Mouse (Mus musculus): ENCODE data around the gene Gapdhs. TPM values are rescaled to one million over a fixed set of nuclear protein-coding genes. Genes with fewer than 3 reads are reported as not detected.
"Not testable (repeated sequence)": the region's sequence is repeated elsewhere in the genome, so short reads cannot be mapped to it uniquely, and the experiment has no call there.

The Gapdhs gene
- not detected for polyA plus RNA-seq (2012; fragmentation: generic; extraction: Trizol)
- long read RNA-seq, experiment 1 = 0 reads
- long read RNA-seq, experiment 2, partial matches to known transcripts = 0 of 2 reads
- long read RNA-seq, experiment 2, other reads (novel, unspliced or antisense) = 2 of 2 reads

DNA sequence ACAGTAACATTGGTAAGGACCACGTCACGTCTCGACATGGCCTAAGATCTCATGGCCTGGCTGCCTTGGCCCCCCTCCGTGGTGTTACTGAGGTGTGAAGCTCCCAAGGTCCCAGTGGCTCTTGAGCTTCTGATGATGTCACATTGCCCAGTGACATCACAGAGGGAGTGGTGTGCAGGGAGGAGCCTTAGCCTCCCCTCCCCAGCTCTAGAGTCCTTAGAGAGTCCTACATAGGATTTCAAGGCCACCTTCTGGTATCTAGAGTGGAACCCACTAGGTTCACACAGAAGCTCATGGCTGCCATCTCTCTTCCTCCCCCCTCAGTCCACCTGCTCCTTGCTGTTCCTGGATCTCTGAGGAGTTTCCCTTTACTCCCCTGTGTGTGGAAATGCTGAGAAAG, at the start of gene Gapdhs:
Gapdhs (minus strand) TSS at position 65 of the 400 bp plus-strand sequence.
- not testable (repeated sequence) for H3K27me3 ChIP-seq (ENCODE audit: control insufficient read depth, insufficient read depth, insufficient read length); H3K79me2 ChIP-seq (ENCODE audit: control insufficient read depth, insufficient read depth); H3ac ChIP-seq (ENCODE audit: control insufficient read depth, insufficient read length, low read depth); H3K36me3 ChIP-seq (ENCODE audit: control insufficient read depth, insufficient read depth); H3K4me3 ChIP-seq (ENCODE audit: insufficient read depth, poor library complexity, severe bottlenecking); H3K79me3 ChIP-seq (ENCODE audit: low read depth)

DNA sequence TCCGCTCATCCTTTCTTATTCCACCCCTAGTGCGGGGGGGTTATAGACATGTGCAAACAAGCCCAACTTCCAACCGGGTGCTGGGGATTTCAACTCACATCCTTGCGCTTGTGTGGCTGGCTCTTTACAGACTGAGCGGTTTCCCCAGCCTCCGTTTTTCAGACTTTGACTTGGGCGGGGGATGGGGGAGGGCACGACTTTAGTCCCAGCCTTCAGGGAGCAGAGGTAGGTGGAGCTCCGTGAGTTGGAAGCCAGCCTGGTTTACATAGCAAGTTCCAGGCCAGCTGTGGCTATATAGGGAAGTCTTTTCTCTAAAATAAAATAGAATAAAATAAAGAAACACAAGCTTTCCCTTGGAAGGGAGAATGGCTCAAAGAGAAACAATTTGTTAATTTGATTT, 48.4 kb upstream of the Gapdhs start:
- H3K27me3 ChIP-seq (ENCODE audit: control insufficient read depth, insufficient read depth, insufficient read length) = peaks cover 8% of the 10 kb centered on the region
- no peak overlapping the region for H3ac ChIP-seq (ENCODE audit: control insufficient read depth, insufficient read length, low read depth)
- no peaks in the 10 kb centered on the region for H3K36me3 ChIP-seq (ENCODE audit: control insufficient read depth, insufficient read depth)
- TF ChIP-seq FOSL1 (IDR thresholded peaks at IDR 0.05; ENCODE audit: insufficient read depth, low read length, poor library complexity, severe bottlenecking) = no peak
- TF ChIP-seq USF1 (IDR thresholded peaks at IDR 0.05; ENCODE audit: low read depth) = no peak
- no peak for TF ChIP-seq CTCF (IDR thresholded peaks at IDR 0.05; ENCODE audit: control insufficient read depth, insufficient read depth, insufficient read length)
- no peak for TF ChIP-seq MYOD1 (IDR thresholded peaks at IDR 0.05; ENCODE audit: control insufficient read depth, insufficient read length, low read depth)
- no peak for TF ChIP-seq MYOG (IDR thresholded peaks at IDR 0.05; ENCODE audit: control insufficient read depth, extremely low read depth, insufficient read length)
- no peaks in the 10 kb centered on the region for H3K79me3 ChIP-seq (ENCODE audit: low read depth)
- H3K4me3 ChIP-seq (ENCODE audit: insufficient read depth, poor library complexity, severe bottlenecking) = no peak overlapping the region
- H3K79me2 ChIP-seq (ENCODE audit: control insufficient read depth, insufficient read depth) = no peaks in the 10 kb centered on the region

DNA sequence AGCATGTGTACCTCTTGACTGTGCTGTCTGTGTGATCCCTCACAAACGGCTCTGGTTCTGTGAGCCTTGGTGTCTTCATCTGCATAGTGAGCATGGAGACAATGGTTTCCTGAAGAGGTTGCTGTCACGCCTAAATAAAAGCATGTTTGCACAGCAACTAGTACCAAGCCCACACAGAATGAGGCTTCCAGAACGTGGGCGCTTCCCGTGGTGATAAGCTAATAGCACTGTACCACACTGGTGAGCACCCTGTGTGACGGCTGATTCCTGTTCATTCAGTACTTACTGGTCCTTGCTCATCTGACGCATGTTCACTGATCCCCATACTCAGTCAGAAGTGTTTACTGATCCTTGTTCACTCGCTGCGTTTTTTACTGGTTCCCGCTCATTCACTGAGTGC, 46.7 kb upstream of the Gapdhs start:
- H3K4me3 ChIP-seq (ENCODE audit: insufficient read depth, poor library complexity, severe bottlenecking) = no peak overlapping the region
- no peaks in the 10 kb centered on the region for H3K79me2 ChIP-seq (ENCODE audit: control insufficient read depth, insufficient read depth)
- H3K27me3 ChIP-seq (ENCODE audit: control insufficient read depth, insufficient read depth, insufficient read length) = peaks cover 15% of the 10 kb centered on the region
- no peaks in the 10 kb centered on the region for H3K36me3 ChIP-seq (ENCODE audit: control insufficient read depth, insufficient read depth)
- no peaks in the 10 kb centered on the region for H3K79me3 ChIP-seq (ENCODE audit: low read depth)
- no peak overlapping the region for H3ac ChIP-seq (ENCODE audit: control insufficient read depth, insufficient read length, low read depth)
- no peak for TF ChIP-seq CEBPB (IDR thresholded peaks at IDR 0.05; ENCODE audit: low read depth)
- TF ChIP-seq MYOD1 (IDR thresholded peaks at IDR 0.05; ENCODE audit: control insufficient read depth, insufficient read length, low read depth) = no peak
- no peak for TF ChIP-seq FOSL1 (IDR thresholded peaks at IDR 0.05; ENCODE audit: insufficient read depth, low read length, poor library complexity, severe bottlenecking)
- no peak for TF ChIP-seq CTCF (IDR thresholded peaks at IDR 0.05; ENCODE audit: control insufficient read depth, insufficient read depth, insufficient read length)
- TF ChIP-seq MYOG (IDR thresholded peaks at IDR 0.05; ENCODE audit: control insufficient read depth, extremely low read depth, insufficient read length) = no peak

DNA sequence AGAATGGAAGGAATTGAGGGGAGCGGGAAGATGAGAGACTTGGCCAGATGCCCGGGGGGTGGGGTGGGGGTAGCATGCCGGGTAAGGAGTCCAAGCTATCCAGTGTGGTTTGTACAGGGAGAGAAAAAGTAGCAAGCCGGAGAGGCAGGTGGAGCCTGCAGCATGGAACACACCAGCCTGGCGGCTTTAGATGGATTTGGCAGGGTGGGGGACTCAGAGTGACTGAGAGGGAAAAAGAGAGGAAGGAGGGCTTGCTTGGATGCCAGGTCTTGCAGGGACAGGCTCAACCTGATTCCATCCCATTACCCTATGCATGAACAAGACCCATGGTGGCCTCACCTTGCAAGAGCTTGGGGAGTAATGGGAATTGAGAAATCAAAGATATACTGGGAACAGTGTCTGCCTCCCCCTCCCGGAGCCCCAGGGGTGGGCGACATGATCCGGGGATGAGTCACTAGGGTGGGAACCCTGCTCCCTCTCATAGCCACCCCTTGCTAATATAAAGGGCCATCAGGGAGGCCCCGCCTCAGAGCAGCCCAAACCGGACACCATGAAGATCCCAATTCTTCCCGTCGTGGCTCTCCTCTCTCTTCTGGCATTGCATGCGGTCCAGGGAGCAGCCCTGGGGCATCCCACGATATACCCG, 44.0 kb upstream of the Gapdhs start, which contains the start of gene Krtdap:
Krtdap (plus strand) TSS at position 520 of the 646 bp plus-strand sequence.
- no peak for TF ChIP-seq MYOD1 (IDR thresholded peaks at IDR 0.05; ENCODE audit: control insufficient read depth, insufficient read length, low read depth)
- TF ChIP-seq MYOG (IDR thresholded peaks at IDR 0.05; ENCODE audit: control insufficient read depth, extremely low read depth, insufficient read length) = no peak
- TF ChIP-seq MAX (IDR thresholded peaks at IDR 0.05) = no peak
- TF ChIP-seq FOSL1 (IDR thresholded peaks at IDR 0.05; ENCODE audit: insufficient read depth, low read length, poor library complexity, severe bottlenecking) = no peak
- TF ChIP-seq CEBPB (IDR thresholded peaks at IDR 0.05; ENCODE audit: low read depth) = no peak
- no peak for TF ChIP-seq USF1 (IDR thresholded peaks at IDR 0.05; ENCODE audit: low read depth)
- no peak for TF ChIP-seq CTCF (IDR thresholded peaks at IDR 0.05; ENCODE audit: control insufficient read depth, insufficient read depth, insufficient read length)
- peaks cover 22% of the 10 kb centered on the region for H3K27me3 ChIP-seq (ENCODE audit: control insufficient read depth, insufficient read depth, insufficient read length)
- H3K36me3 ChIP-seq (ENCODE audit: control insufficient read depth, insufficient read depth) = no peaks in the 10 kb centered on the region
- H3K4me3 ChIP-seq (ENCODE audit: insufficient read depth, poor library complexity, severe bottlenecking) = no peak within 1 kb of the TSS
- no peak within 1 kb of the TSS for H3ac ChIP-seq (ENCODE audit: control insufficient read depth, insufficient read length, low read depth)
- H3K79me2 ChIP-seq (ENCODE audit: control insufficient read depth, insufficient read depth) = no peaks in the 10 kb centered on the region
- H3K79me3 ChIP-seq (ENCODE audit: low read depth) = no peaks in the 10 kb centered on the region

DNA sequence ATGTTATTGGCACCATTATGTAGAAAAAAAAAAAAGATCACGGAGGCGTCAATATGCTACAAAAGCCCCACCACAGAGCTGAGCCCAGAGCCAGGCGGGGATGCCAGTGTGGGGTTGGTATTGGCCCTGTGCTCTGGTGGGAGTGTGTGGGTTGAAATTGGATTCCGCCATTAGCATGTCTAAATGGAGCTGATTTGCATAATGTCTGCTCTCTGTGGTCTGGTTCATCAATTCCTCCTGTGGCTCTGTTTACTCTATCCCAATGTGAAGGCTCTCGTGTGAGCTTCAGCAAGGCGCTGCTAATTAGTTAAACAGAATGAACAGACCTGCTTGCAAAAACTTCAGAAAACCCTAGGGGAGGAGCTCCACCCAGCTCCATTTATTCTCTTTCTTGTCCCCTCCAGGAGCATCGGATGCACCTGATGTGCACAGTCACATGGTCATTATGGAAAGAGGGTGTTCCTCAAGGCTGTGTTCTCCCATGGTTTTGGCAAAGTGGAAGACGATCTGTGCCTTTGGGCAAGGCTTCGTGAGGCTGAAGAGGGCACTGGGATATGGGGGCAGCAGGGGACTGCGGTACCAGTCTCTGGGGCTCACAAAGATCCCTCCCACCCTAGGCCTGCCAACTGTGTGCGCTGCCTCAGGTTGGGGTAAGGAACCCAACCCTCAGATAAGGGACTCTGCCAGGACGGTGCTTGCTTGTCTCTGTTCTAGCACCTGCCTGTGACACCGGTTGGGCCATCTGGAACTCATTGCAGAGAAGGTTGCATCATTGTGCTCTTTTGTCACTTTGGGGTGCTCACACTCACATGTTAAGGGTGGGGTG, 42.5 kb upstream of the Gapdhs start:
- no peak overlapping the region for H3ac ChIP-seq (ENCODE audit: control insufficient read depth, insufficient read length, low read depth)
- H3K4me3 ChIP-seq (ENCODE audit: insufficient read depth, poor library complexity, severe bottlenecking) = no peak overlapping the region
- peaks cover 22% of the 10 kb centered on the region for H3K27me3 ChIP-seq (ENCODE audit: control insufficient read depth, insufficient read depth, insufficient read length)
- TF ChIP-seq CTCF (IDR thresholded peaks at IDR 0.05; ENCODE audit: control insufficient read depth, insufficient read depth, insufficient read length) = no peak
- TF ChIP-seq MYOG (IDR thresholded peaks at IDR 0.05; ENCODE audit: control insufficient read depth, extremely low read depth, insufficient read length) = no peak
- no peak for TF ChIP-seq MYOD1 (IDR thresholded peaks at IDR 0.05; ENCODE audit: control insufficient read depth, insufficient read length, low read depth)
- TF ChIP-seq MAX (IDR thresholded peaks at IDR 0.05) = no peak
- TF ChIP-seq FOSL1 (IDR thresholded peaks at IDR 0.05; ENCODE audit: insufficient read depth, low read length, poor library complexity, severe bottlenecking) = no peak
- no peaks in the 10 kb centered on the region for H3K79me3 ChIP-seq (ENCODE audit: low read depth)
- no peaks in the 10 kb centered on the region for H3K79me2 ChIP-seq (ENCODE audit: control insufficient read depth, insufficient read depth)
- no peaks in the 10 kb centered on the region for H3K36me3 ChIP-seq (ENCODE audit: control insufficient read depth, insufficient read depth)
